Mouse (Mus musculus) monocyte, adult 2 months (primary cell): Measurements from ENCODE around the gene Kif5a.
"Not testable (repeated sequence)": the region's sequence is repeated elsewhere in the genome, so short reads cannot be mapped to it uniquely, and the experiment has no call there.

Source experiments
- DNase-seq, 2 experiments: peaks; one replicate each; pipeline ENCODE4 v3.0.0; 2022; ENCODE audit warnings: low spot score in 2 of 2, low read depth in 1 of 2

Kif5a gene

DNA sequence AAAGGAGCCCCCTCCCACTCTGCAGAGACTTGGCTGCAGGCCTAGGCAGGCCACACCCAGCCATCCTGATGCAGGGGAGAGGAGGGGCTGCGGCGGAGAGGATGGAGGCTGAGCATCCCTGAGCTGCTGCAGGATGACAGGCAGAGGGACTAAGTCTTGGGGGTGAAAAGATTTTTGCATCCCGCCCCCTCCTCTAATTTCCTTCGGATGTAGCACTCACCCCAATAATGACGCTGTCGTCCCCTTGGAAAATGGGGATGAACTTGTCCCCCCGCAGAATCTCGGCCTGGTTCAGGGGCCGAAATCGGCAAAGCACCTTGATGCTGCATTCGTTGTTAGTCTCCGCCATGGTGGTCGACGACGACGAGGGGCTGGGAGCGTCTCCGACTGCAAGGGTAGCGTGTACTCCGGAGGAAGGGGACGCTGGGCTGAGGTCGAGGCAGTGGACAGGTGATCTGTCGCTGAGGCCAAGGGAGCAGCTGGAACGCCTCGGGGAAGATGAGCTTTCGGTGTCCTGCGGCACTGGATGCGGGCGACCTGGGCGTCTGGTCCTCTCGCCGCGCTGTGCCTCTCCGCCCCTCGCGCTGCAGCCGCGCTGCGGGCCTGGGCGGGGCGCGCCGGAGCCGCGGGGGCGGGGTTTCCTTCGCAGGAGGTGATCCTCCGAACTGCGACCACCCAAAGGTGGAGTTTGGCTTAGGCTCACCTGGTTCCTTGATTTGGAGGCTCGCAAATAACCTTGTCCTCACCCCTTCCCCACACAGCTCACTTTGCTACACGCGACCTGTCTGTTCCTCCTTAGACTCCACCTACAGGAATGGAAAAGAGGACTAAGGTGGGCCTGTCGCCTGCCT, at the start of gene Kif5a:
TSS of gene Kif5a (minus strand) at position 801 of the 851 bp plus-strand sequence.
- no peak for DNase-seq

DNA sequence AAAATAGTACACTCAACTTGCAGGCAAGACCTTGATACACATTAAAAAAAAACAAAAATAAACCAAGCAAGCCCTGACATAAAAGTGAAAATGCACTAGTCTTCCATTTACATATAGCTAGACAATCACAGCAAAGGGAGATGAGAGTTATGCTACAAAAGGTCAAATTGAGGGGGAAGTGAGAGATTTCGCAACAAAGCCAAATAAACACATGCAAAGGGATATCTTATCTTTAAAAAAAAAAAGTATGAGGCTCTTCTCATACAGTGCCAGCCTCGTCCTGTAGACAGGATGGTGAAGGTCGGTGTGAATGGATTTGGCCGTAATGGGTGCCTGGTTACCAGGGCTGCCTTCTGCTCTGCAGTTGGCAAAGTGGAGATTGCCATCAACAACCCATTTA, 49.7 kb upstream of the Kif5a start:
- no peak for DNase-seq

DNA sequence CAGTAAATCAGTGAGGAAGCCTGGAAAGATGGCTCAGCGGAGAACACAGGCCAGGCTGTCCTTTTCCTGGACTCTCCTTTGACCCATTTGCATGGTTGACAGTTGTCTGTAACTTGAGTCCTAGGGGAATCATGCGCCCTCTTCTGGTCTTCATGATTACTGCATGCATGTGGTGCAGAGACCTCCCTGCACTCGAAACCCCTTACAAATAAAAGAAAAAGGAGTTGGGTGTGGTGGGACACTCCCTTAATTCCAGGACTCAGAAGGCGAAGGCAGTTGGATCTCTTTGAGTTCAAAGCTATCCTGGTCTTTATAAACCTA, 49.2 kb upstream of the Kif5a start:
- peak; percentile 47 to 56 for DNase-seq

DNA sequence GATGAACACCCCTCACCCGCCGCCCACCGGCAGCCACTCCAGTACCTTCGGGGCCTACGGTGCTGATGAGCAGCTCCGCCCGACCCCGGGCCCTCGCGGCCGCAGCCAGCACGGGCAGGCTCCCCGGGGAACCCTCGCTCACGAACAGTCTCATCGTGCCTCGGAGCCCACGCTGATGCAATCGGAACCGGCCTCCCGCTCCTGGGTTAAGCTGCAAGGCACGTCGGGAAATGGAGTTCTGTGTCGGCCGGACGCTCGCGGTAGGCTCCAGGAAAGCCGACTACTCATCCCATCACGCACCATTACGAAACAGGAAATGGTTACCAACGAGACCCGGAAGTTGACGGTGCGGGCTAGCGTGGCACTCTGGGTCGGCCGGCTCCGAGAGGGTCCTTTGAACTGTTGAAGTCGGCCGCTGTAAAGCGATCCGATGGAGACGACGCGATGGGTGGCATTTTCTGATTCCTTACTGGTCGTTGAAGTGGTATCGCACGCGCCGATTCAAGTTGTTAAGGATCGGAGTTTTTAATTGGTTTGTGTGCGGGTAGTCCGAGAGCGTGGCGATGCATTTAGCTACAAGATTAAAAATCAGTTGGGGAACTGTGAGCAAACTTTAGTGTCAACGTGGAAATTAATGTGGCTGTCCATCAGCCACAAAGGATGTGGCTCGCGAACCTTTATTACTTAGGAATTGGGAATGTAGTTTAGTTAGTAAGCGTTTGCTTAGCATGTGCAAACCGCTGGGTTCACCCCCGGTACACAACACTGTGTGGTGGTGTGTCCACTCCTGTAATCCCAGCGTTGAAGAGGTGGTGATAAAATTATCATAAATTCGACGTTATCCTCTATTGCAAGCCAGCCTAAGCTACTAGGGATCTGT, 48.6 kb upstream of the Kif5a start, which contains the start of gene Mars:
TSS of gene Mars (minus strand) at position 311 of the 880 bp plus-strand sequence.
- DNase-seq = peak; percentile 79 to 84

DNA sequence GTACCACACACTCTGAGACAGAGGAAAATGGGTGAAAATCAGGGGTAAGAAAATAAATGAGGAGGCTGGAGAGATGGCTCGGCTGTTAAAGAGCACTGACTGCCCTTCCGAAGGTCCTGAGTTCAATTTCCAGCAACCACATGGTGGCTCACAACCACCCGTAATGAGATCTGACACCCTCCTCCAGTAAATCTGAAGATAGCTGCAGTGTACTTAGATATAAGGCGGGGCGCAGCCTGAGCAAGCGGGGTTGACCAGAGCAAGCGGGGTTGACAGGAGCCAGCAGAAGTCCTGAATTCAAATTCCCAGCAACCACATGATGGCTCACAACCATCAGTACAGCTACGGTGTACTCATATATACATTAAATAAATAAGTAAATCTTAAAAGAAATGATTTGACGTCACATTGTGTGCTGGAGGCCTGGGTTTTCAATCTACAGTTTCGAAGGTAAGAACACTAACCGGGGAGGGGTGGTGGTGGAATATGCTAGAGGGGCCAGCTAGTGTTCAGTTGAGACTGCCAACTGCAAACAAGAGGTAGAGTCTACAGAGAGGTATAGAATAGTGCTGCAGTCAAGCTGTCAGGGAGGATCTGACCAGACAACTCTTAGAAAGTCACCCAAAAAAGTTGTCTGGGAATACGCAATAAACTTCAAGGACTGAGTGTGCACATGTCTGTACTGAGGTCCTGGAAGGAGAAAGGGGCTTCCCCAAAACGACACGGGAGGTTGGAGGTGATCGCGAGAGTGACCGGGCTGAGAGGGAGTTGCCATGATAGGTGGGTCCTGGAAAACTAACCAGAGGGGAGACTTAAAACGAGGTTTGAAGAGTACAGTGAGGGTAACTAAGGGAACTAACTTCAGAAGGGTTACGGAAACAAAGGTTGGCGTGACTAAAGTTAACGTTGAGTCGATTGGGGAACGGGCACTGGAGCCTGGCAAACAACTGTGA, 47.7 kb upstream of the Kif5a start:
- DNase-seq = no peak

DNA sequence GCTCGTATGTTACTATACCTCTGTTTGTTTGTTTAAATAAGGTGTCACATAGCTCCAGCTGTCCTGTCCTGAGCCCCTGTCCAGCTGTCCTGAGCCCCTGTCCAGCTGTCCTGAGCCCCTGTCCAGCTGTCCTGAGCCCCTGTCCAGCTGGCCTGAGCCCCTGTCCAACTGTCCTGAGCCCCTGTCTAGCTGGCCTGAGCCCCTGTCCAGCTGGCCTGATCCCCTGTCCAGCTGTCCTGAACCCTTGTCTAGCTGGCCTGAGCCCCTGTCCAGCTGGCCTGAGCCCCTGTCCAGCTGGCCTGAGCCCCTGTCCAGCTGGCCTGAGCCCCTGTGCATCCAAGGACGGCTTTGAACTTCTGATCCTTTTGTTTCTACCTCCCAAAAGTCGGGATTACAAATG, 46.0 kb upstream of the Kif5a start:
- not testable (repeated sequence) for DNase-seq

DNA sequence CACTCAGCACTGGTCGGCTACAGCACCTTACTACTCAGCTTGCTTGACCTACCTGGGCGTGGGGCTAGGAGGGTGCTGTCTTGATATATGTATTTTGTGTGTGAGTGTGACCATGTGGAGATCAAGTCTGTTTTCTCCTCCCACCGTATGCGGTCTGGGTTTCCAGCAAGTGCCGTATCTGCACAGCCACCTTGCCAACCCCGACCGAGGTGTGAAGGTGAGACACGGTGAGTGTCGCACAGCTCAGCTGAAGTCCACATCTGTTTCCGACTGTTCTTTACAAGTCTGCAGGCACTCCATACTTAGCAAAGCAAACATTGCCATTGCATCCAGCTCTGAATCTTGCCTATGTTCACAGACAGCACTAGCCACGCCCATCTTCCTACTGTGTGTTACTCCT, 40.0 kb upstream of the Kif5a start:
- no peak for DNase-seq

DNA sequence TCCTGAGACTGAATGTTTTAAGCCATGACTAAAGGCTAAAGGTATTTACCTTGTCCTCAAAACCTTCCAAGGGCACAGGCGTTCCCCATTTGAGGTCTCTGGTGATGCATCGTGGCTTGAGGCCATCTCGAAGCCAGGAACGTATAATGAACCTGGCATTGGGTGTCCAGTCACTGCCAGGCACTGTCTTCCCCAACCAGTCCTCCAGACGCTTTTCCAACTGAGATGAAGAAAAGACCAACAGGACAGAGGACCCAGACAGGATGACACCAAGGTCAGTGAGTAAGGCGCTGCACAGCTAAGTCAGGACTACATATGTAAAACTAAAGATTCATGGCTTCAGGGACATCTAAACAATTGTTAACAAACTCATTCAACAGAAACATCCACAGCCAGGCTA, 37.2 kb upstream of the Kif5a start:
- DNase-seq = no peak

DNA sequence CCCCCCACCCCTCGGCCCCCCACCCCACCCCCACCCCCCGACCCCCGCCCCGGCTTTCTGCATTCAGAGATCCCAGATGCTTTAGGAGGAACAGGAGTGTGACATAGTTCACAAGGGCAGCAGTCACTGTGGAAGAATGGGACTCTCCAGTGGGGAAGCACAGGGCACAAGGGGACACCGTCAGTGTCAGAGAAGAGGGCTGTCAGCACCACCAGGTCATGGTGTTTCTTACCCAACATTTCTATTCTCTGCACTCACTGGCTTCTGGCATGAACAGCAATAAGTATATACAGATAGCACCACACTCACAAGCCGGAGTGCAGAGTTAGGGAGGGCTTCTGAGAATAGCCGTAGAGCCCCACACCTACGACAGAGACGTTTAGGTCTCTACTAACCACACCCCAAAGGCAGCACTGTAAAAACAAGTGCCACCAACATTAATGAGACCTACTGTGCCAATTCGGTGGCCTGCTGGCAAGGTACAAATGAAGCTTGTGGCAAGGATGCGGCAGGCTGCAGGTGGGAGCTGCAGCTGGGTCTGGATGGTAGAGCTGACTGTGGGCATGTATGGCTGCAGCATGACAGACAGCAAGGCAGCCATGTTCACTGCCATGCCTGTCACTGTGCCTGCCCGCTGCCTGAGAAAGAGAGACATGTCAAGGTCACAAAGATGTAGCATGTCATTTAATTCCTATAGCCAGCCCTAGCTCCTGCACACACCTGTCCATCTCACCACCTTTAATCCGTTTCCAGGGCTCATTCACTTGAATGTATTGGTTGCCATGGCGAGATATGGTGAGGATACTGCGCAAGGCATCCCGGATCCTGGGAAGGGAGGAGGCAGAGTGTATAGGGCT, 34.1 kb upstream of the Kif5a start:
- DNase-seq = no peak

DNA sequence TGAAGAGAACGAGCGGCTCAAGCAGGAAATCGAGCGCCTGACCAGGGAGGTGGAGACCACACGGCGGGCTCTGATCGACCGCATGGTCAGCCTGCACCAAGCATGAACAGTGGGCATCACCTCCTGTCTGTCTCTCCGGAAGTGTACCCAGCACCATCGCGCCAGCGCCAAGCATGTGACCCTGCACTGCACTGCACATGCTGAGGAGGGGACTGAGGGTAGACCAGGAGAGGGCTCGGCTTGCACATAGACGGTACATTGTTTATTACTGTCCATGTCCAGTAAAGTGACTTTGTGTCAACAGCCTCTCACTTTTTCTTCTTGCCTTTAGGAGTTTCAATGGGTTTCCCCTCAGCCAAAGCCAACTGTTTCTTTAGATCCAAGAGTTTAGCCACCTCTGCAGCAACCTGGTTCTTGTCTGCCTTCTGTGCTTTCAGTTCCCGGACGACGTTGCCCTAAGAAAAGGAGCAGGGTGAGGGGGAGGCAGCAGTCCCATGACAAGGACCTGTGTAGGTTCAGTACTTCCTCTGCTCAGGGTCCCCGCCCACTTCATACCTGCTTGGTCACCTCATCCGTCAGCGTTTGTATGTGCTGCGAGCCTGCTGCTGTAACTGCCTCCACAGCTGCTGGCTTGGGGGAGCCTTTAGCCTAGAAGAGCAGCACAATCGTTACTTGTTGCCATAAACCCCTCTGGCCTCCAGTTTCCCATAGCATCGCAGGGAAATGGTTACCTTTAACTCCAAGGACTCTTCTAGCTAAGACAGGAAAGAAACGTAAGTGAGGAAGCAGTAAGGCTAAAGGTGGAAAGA, 33.0 kb upstream of the Kif5a start:
- DNase-seq = no peak

DNA sequence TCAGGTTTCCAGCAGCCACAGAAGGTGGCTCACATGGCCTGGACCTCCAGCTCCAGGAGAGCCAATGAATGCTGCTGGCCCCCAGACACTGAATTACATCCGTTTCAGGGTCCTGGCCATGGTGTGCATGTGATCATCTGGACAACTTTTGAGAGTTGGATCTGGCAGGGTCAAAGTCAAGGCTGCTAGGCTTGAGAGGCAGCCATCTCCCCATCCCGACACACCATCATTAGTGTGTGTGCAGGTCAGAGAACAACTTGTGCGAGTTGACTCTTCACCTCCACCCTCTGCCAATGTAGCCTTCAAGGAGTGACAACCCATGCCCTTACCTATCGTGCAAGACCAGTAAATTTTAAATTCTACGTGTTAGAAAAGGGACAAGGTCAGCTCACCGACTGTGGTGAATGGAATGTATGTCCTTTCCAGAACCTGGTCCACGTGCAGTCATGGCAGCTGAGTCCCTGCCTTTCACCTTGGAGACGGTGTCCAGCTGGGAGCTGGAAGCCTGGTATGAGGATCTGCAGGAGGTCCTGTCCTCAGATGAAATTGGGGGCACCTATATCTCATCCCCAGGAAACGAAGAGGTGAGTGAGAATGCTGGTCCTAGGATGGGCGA, 31.9 kb upstream of the Kif5a start:
- DNase-seq = no peak

DNA sequence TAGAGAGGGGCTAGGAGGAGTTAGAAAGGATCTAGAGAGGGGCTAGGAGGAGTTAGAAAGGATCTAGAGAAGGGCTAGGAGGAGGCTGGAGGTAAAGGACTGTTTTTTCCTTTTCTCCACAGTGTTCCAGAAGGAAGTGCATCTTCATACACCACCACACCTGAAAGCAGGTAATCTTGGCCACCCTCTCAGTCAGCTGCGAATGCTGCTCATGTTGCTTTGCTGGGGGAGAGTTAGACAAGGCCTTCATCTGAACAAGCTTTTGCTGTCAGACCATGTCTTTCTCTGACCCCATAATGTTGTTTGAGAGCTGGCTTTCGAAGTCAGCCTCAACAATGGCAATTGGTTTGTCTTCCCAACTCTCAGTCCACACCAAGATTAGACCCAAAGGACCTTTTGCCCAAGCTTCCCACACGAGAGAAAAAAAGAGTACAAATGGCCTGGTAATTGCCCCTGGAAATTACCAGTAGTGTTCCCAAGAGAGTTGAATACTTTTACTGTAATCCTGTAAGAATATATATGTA, 30.5 kb upstream of the Kif5a start:
- no peak for DNase-seq

DNA sequence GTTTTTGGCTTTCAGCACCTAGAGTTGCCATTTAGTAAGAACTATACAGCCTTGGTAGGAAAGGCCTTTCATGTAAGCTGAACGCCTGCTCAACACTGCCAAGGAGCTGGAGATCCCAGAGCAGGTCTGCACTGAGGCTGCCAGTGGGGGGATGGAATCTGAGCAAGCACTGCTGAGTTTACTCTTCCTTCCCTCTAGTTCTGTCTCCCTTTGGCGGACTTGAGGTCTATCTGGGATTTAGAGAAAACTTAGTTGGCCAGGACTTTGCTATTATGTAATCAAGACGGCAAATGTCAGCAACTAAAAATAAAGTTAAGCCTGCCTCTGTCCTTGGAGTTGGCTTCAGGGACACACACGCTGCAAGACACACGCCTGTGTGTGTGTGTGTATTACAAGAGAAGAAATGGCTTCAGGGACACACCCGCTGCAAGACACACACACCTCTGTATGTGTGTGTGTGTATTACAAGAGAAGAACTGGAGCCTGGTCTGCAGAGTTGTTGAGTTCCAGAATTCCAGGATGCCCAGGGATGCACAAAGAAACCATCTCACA, 29.9 kb upstream of the Kif5a start:
- DNase-seq = no peak

DNA sequence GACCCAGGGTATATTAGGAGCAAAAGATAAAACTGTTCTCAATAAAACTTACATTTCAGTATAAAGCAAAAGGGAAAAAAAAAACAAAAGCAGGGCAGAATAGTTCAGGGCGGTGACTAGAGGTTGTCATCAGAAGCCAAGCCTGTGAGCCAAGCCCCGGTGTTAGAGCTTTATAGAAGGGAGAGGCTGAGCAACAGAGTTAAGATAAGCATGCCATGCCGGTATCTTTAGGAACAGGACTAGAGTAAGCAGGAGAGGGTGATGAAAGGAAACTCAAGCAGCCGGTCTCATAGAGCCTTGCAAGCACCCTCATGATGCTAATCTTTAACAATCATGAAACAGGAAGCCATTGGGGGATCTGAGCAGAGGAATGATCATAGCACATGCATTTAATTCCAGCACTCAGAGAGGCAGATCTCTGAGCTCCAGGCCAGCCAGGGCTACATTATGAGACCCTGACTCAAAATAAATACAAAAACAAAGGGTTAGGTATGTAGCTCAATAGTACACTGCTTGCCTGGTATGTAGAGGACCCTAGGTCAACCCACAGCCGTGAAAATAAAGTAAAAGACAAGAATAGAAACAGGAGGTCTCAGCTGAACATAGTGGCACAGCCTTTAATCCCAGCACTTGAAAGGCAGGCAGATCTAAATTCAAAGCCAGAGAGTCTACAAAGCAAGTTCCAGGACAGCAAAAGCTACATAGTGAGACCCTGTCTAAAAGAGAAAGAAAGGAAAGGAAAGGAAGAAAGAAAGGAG, 28.9 kb upstream of the Kif5a start:
- DNase-seq = no peak

DNA sequence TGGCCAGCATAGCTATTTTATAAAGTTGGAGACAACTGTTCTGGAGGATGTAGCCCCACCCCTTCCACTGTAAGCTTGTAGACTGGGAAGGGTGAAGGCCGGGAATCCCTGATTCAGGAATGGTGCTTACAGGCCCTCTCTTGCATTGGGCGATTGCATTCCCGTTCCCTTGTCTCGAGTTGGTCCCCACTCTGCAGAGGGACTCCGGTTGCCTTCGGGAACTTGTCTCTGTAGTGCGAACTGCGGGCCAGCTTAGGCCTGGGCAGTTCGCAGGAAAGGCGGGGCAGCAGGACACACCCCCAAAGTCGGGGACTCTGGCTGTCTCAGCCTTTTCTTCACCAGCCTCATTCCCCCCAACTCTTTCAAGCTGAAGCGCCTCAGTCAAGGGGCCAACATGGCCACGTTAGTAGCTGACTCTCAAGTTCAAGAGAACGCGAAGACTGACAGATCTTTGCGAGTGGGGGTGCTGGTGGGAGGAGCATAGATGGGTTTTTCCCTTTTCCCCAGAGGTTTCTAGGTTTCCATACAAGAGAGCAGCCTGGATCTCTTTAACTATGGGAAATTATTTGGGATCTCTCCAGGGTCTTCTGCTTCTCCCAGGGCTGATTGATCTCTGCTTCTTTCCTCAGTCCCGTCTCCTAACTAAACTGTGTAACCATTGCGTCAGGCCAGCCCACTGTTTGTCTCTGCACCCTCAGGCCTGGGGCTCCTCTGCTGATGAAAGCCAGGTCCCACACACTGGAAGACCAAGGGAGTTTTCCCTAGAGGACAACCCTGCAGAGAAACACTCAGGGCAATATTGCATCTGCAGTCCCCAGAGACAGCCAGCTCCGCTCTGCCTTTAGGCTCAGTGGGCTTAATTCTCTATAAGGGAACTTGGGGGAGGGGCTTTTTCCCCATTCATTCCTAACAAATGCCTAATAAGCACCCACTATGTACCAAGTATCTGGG, 28.1 kb upstream of the Kif5a start:
- peak in 1 of 2 experiments; percentile 50 for DNase-seq

DNA sequence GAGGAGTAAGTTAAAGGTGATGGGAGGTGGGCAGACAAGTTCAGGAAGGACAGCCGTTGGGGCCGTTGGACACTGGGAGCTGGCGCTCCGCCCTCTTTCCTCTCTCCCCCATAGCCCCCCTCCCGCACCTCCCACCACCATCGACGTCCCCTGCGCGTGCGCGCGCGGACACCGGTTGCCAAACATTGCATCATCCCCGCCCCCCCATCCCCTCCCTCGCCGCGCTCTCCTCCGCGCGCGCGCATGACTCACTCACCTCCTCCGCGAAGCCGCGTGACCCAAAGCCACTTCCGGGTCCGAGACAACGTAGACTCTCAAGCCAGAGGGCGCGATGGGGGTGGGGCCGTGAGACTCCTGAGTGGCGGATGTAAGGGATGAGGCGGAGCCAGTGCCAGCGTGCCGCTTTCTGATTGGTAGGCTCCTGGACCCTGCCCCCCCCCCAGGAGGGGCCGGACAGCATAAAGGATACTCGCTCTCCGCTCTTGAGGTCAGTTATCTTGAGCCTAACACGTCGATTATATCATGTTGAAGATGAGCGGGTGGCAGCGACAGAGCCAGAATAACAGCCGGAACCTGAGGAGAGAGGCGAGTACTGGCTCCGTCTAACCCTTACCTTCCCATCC, 27.3 kb upstream of the Kif5a start:
- DNase-seq = peak; percentile 99
